Mouse (Mus musculus): Measurements from ENCODE around the gene Rpl38. TPM values are rescaled to one million over a fixed set of nuclear protein-coding genes. Genes with fewer than 3 reads are reported as not detected.
"Not testable (repeated sequence)": the region's sequence is repeated elsewhere in the genome, so short reads cannot be mapped to it uniquely, and the experiment has no call there.

Rpl38 gene
- total RNA-seq, 2 experiments from 2014 or later, result 750 to 833 TPM

- intact Hi-C loops (cut with DNase I), result no loop called here
- DNase-seq (ENCODE audit: low spot score in 2 of 2), result no peak
Observed at GRCm38 (mm10) chr11:114655350-114656008, 12.8 kb upstream of the Rpl38 start.

DNA sequence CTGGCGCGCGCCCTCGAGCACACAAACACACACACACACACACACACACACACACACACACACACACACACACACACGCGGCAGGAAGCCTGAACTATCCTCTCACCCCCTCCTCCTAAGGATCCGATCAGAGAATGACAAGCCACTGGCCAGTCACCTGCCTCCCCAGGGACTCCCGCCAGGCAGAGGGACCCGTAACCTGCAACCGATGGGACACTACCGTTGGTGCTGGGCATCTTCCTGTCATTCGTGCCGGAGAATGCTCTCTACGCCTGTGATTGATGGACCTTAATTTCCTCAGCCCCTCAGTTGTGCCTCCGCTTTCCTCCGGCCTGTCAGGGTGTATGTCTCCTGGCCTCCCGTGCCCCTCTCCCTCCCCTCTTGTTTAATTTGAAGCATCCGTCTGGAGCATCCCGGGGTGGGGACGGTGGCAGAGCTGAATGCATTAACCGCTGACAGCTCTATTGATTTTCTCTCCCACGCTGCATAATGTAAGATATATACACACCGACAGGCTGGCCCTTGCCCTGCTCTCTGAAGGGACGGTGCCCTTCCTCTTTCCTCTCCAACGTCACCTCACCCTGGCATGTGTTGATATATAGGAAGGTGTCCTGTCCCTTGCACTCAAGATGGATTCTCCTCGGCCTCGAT is 11.2 kb upstream of the Rpl38 start:
- DNase-seq (ENCODE audit: low spot score in 2 of 2), result no peak
- intact Hi-C loops (cut with DNase I), result no loop called here

- peak; percentile 41 to 45 for DNase-seq (ENCODE audit: low spot score in 2 of 2)
- intact Hi-C loops (cut with DNase I), result no loop called here
Observed at GRCm38 (mm10) chr11:114657737-114658136, 10.6 kb upstream of the Rpl38 start.

DNA sequence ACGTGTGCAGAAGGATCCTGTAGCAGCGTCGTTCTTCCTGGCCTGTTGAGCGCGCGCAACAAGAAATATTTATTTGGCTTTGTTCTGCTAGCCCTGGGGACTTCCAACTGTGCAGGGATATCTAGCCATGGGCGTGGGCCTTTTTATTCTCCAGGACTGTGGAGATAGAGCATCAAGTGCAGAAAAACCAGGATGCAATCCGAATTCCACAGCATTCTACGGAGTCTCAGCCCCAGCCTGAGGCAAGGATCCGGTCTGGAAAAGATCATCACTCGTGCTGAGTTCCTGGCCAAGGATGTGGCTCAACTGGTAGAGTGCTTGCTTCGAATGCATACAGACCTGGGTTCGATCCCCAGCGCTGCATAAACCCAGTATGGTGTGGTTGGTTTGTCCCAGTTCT is 6.2 kb upstream of the Rpl38 start:
- intact Hi-C loops (cut with DNase I), result no loop called here
- DNase-seq (ENCODE audit: low spot score in 2 of 2), result no peak

- intact Hi-C loops (cut with DNase I), result no loop called here
Observed at GRCm38 (mm10) chr11:114662746-114663362, 5.5 kb upstream of the Rpl38 start.

DNA sequence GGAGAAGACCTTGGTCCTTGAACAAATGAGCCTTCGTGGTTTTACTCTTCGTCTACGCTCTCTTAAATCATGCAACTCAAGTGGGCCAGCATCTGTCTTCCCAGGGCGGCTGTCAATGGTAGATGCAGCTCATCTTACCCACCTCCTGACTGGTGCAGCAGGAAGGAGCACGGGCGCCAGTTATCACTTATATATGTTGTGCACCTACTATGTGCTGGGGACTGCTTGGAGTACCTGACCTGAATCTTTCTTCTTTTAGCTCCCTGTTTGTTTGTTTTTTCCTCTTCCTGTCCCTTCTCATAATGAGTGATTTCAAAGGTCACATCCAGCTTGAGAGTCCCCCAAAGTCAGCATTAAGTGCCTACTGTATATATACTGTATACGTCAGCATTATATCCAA is 4.2 kb upstream of the Rpl38 start:
- DNase-seq (ENCODE audit: low spot score in 2 of 2), result no peak
- intact Hi-C loops (cut with DNase I), result no loop called here

More at GRCm38 (mm10) chr11:114662746-114663362, 5.5 kb upstream of the Rpl38 start:
- peak; percentile 59 to 60 for DNase-seq (ENCODE audit: low spot score in 2 of 2)

DNA sequence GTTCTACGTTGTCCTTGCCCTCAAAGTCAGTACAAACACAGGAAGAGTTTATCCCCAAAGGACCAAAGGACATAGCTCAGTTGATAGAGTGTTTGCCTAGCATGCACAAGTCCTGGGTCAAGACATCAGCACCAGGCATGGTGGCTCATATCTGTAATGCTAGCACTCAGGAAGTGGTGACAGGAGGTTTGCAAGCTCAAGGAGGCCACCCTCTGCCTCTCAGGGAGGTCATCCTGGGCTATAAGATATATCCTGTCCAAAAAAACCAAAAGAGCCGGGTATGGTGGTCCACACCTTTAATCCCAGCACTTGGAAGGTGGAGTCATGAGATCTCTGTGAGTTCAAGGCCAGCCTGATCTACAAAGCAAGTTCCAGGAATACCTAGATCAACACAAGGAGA is 2.9 kb upstream of the Rpl38 start:
- DNase-seq (ENCODE audit: low spot score in 2 of 2), result no peak
- intact Hi-C loops (cut with DNase I), result no loop called here

GRCm38 (mm10) chr11:114666786-114667185 is 1.5 kb upstream of the Rpl38 start:
- DNase-seq (ENCODE audit: low spot score in 2 of 2), result no peak
- intact Hi-C loops (cut with DNase I), result no loop called here

- no peak for DNase-seq (ENCODE audit: low spot score in 2 of 2)
- intact Hi-C loops (cut with DNase I), result no loop called here
Observed at GRCm38 (mm10) chr11:114667236-114667931, 940 bp upstream of the Rpl38 start.

GRCm38 (mm10) chr11:114667932-114668285 is 415 bp upstream of the Rpl38 start:
- DNase-seq (ENCODE audit: low spot score in 2 of 2); intact Hi-C loops (cut with DNase I): not testable (repeated sequence)

GRCm38 (mm10) chr11:114668741-114669623 is 658 bp downstream of the Rpl38 start:
- intact Hi-C loops (cut with DNase I), result no loop called here
- peak; percentile 70 to 78 for DNase-seq (ENCODE audit: low spot score in 2 of 2)

DNA sequence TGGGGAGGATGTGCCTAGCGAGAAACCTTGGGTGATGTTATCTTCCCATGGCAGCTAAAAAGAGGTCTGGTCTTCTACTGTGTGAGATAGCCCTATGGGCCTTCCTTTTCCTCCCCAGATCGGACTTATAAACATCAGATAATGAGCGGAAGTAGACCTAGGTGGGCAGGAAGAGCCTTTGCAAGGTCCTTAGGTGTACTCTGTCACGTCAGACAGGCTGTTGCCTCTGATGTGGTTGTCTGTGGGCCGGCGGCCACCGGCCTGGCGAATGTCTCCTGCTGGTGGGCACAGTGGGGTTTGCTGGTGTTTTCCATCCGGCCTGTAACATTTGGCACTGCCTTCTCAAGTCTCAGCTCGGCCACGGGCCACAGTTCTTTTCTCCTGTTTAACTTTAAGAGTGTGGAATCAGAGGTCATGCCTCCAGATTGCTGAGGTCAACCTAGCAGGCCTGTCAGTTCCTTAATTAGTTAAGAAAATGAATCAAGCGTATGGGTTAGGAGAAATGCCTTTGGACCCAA is 1.4 kb downstream of the Rpl38 start:
- DNase-seq (ENCODE audit: low spot score in 2 of 2), result no peak
- intact Hi-C loops (cut with DNase I), result loop anchor here (5.0 to 10.0 kb wide), 3 partner anchors 68 to 245 kb away; partner anchors contain the start of genes Btbd17 and Gpr142

DNA sequence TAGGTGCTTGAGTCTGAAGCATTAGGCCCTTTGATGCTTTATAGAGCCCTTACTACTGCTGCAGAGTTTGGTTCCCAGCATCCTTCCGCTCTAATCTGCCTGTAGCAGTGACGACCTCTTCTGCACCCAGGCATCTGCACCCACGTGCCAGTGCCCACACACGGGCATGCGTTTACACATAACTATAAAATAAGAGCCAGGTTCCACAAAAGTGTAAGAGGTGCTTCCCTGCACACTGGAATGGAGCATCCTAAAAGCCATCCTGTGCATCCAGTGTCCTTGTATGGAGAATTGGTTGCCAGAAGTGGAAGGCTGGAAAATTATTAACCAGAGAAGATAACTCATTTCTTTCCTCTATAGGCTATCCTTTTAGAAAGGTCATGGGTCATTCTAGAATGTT is 2.8 kb downstream of the Rpl38 start:
- DNase-seq (ENCODE audit: low spot score in 2 of 2), result no peak
- intact Hi-C loops (cut with DNase I), result loop anchor here (5.0 to 10.0 kb wide), 3 partner anchors 66 to 244 kb away; partner anchors contain the start of genes Btbd17 and Gpr142

- intact Hi-C loops (cut with DNase I), result loop anchor here (5.0 to 10.0 kb wide), 3 partner anchors 64 to 242 kb away; partner anchors contain the start of genes Btbd17 and Gpr142
- peak; percentile 21 to 35 for DNase-seq (ENCODE audit: low spot score in 2 of 2)
Observed at GRCm38 (mm10) chr11:114672794-114673718, 4.7 kb downstream of the Rpl38 start.

GRCm38 (mm10) chr11:114673719-114674050 is 5.4 kb downstream of the Rpl38 start:
- intact Hi-C loops (cut with DNase I), result loop anchor here (5.0 to 10.0 kb wide), 3 partner anchors 64 to 241 kb away; partner anchors contain the start of genes Btbd17 and Gpr142

DNA sequence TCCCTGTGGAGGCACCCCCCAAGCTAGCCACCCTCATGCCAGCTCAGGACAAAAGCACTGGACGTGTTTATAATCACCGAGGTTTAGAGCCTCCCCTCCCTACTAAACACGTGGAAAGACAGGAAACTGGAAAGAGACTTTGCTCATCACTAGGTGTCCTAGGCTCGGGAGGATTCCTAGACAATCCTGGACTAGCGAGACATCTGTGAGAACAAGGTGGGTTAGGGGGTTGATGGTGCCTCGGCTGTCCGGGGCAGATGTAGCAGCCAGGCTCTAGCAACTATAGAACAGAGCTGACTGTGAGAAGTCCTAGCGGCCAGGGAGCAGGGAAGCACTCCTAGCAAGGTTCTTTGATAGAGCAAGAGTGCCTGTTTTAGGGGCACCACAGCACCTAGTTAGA is 5.9 kb downstream of the Rpl38 start:
- intact Hi-C loops (cut with DNase I), result loop anchor here (5.0 to 10.0 kb wide), 3 partner anchors 63 to 241 kb away; partner anchors contain the start of genes Btbd17 and Gpr142
- no peak for DNase-seq (ENCODE audit: low spot score in 2 of 2)

More at GRCm38 (mm10) chr11:114673719-114674050, 5.4 kb downstream of the Rpl38 start:
- no peak for DNase-seq (ENCODE audit: low spot score in 2 of 2)

DNA sequence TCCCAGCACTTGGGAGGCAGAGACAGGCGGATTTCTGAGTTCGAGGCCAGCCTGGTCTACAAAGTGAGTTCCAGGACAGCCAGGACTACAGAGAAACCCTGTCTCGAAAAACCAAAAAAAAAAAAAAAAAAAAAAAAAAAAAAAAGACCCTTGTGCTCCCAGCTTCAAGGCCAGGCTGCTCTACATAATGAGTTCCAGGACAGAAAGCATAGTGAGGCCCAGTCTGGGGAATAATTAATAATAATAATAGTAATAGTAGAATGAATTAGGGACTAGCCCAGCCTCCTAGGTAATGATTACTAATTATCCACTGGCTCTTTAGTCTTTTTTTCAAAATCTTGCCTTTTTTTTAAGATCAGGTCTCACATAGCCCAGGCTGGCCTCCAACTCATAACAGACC is 6.5 kb downstream of the Rpl38 start:
- not testable (repeated sequence) for DNase-seq (ENCODE audit: low spot score in 2 of 2)
- intact Hi-C loops (cut with DNase I), result loop anchor here (5.0 to 10.0 kb wide), 4 partner anchors 53 to 240 kb away; partner anchors contain the start of genes Btbd17, Dnaic2 and Gpr142
